Mouse (Mus musculus) E14TG2a.4 (cell line): Measurements from ENCODE around the gene Drg2.

Source experiments
- CTCF ChIP-seq: conservative IDR thresholded peaks from 2 replicates; pipeline ENCODE4 v1.5.1; 2014; ENCODE audit warnings: low read length
- POU5F1 ChIP-seq: IDR thresholded peaks from 2 replicates; pipeline ENCODE4 v1.6.1; 2014; ENCODE audit warnings: low read length, borderline replicate concordance

DNA sequence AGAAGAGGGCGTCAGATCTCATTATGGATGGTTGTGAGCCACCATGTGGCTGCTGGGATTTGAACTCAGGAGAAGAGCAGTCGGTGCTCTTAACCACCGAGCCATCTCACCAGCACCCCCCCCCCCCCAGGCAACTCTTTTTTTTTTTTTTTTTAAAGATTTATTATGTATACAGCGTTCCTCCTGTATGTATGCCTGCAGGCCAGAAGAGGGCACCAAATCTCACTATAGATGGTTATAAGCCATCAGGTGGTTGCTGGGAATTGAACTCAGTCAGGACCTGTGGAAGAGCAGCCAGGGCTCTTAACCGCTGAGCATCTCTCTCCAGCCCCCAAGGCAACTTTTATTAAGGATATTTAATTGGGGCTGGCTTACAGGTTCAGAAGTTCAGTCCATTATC, 20.1 kb downstream of the Drg2 start:
- peak; percentile 21 for TF ChIP-seq CTCF
- no peak for TF ChIP-seq POU5F1
